Mouse (Mus musculus) small intestine, adult 2 months (tissue): ENCODE measurements around the gene Fam207a.

Experiments
- CTCF ChIP-seq: fragments of 200-500 bp; IDR thresholded peaks from 2 replicates; pipeline ENCODE4 v1.5.1; 2012; ENCODE audit warnings: low read depth, mild to moderate bottlenecking, control low read depth, inconsistent platforms, low read length, moderate library complexity, mixed read lengths; ENCODE audit not compliant: insufficient replicate concordance, insufficient read length; ENCODE audit errors: extremely low read depth
- POLR2A ChIP-seq: fragments of 200-500 bp; IDR thresholded peaks from 2 replicates; pipeline ENCODE4 v1.6.1; 2012; ENCODE audit warnings: low read depth, mild to moderate bottlenecking, control low read depth, inconsistent platforms, low read length, moderate library complexity

- TF ChIP-seq CTCF (no peak), POLR2A (no peak)
Measured at GRCm38 (mm10) chr10:77454795-77455194, 60.8 kb downstream of the Fam207a start.
